Mouse (Mus musculus) ovary, adult 18-20 months (tissue): ENCODE results near the gene Olfr1471.
"Not testable (repeated sequence)": the region's sequence is repeated elsewhere in the genome, so short reads cannot be mapped to it uniquely, and the experiment has no call there.

Experiments
- DNase-seq: peaks from one replicate; pipeline ENCODE4 v3.0.0; 2022; ENCODE audit warnings: low spot score, mixed read lengths

Gene Olfr1471

DNA sequence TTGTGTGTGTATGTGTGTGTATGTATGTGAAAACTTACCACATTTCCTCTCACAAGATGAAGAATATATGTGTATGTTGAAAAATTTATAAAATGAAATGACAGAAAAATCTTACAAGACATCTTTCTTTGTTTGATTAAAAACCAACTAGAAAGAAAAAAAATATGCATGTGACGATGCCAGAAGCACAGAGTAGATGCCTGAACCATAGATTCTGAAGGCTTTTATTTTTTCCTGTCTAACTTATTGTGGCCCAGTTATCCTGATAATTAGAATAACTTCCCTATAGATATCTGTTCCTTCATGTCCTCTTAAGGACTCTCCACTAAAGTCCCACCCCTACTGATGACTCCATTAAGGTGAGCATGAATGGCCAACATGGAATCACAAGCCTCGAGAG, at the start of gene Olfr1471:
Olfr1471 (plus strand) TSS at position 301 of the 400 bp plus-strand sequence.
- DNase-seq: not testable (repeated sequence)

- DNase-seq: no peak
These were observed 35.7 kb upstream of the Olfr1471 start, which contains the start of gene Olfr1469 for GRCm38 (mm10) chr19:13407549-13407948. TSS of gene Olfr1469 (plus strand) at chr19:13407849.

DNA sequence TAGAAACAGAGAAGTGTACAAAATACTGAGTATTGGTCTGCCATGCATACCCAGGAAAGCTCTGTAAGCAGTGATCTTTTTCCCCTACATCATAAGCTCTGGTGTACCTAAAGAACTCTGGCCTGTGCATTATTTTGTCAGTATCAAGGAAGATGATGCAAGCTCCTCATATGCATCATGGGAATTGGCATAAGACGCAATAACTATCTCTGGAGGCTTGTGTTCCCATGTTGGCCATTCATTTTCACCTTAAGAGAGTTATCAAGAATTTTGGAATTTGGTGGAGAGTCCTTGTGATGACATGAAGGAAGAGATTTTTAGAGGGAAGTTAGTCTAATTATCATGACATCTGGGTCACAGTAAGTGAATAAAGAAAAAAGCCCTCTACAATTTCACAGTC, 12.8 kb downstream of the Olfr1471 start, which contains the start of gene Olfr1472:
Olfr1472 (minus strand) TSS at position 101 of the 400 bp plus-strand sequence.
- no peak for DNase-seq

- DNase-seq: not testable (repeated sequence)
These were observed 26.1 kb downstream of the Olfr1471 start, which contains the start of gene Olfr1474 for GRCm38 (mm10) chr19:13469265-13469664. TSS of gene Olfr1474 (plus strand) at chr19:13469565.

DNA sequence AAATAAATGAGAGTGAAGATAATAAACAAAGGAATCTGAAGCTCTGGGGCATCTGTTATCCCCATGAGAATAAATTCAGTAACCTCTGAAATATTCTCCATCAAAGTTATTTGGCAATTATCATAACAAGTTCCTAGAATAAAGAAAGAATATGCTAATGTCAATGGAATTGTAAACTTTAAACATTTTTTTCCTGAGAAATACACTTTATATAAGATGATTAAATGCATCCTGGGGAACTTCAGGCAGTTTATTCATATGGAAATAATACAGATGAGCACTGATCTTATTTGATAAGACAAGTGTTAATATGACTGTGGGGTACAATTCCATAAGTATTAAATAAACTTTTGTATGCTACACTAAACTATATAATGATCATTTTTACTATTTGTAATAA, 36.9 kb downstream of the Olfr1471 start, which contains the start of gene Olfr1475:
Olfr1475 (minus strand) TSS at position 101 of the 400 bp plus-strand sequence.
- no peak for DNase-seq

DNA sequence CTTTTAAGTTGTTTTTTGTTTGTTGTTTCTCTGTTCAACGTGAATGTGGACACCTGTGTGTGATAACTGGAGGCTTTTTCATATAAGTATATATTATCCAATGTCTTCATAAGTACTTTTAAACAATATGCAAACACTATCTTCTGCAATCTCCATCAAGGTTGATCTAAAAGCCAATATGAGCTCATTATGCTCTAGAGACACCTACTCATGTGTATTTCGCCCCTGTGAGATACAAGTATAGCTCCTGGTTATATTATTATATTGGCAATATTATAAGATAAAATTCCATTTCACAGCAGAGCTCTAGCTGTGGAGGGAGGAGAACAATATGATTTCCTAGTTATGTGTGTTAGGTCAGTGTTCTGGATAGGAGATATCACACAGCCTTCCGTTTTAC, 57.0 kb downstream of the Olfr1471 start, which contains the start of gene Olfr1477:
Olfr1477 (plus strand) TSS at position 301 of the 400 bp plus-strand sequence.
- DNase-seq: no peak
